Mouse (Mus musculus) G1E (cell line): ENCODE results near the gene Hist2h2bb.

Experiments
- CTCF ChIP-seq: IDR thresholded peaks from 2 replicates; pipeline ENCODE4 v1.5.1; 2012; ENCODE audit warnings: low read depth, low read length, inconsistent platforms, mixed read lengths
- GATA1 ChIP-seq: IDR thresholded peaks from 2 replicates; pipeline ENCODE4 v1.6.1; 2012; ENCODE audit warnings: borderline replicate concordance, low read length, inconsistent platforms, mixed read lengths
- POLR2AphosphoS5 ChIP-seq: IDR thresholded peaks from 2 replicates; pipeline ENCODE4 v1.6.1; 2012; ENCODE audit warnings: low read depth, low read length, inconsistent platforms; ENCODE audit not compliant: insufficient replicate concordance
- TAL1 ChIP-seq: conservative IDR thresholded peaks from 2 replicates; pipeline ENCODE4 v1.6.1; 2012; ENCODE audit warnings: low read depth, low read length, inconsistent platforms, mixed read lengths

DNA sequence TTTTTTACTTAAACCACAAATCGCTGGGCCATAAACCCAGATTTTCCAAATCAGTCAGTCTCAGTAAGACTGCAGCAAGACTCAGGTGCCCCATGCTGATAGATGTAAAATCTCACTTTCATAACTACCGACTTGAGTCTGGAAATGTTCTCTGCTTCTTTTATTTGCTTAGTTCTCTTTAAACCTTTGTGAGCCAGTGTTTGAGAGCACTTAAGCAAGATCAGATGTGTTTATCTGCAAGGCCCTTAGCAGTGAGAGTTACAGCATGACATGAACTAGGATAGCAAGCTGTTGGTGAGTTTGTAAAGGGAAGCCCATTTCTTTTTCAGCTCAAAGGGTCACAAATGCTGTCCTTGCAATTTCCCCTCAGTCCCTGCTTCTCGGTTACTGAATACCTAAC lies 12.4 kb upstream of the Hist2h2bb start:
- TF ChIP-seq GATA1 (no peak), CTCF (no peak), TAL1 (no peak), POLR2AphosphoS5 (no peak)
